Mouse (Mus musculus): ENCODE measurements around the gene Batf2. TPM values are rescaled to one million over a fixed set of nuclear protein-coding genes. Genes with fewer than 3 reads are reported as not detected.

Batf2 gene
- polyA plus RNA-seq, 2 experiments from 2014 or later, result not detected

Other genes with a start within 250 kb of the Batf2 start
- under 1 TPM; 0.51 to 0.84 TPM for gene Tigd3, start 246.8 kb upstream of the Batf2 start, polyA plus RNA-seq (2017; shearing (Covaris generic))
- 100 to 1,000 TPM; 214 to 296 TPM for gene Dpf2, start 228.0 kb upstream of the Batf2 start, polyA plus RNA-seq (2017; shearing (Covaris generic))
- gene Cdc42ep2, start 216.2 kb upstream of the Batf2 start, polyA plus RNA-seq (2017; shearing (Covaris generic)), result under 1 TPM in 1 of 2 experiments, not detected in 1; 0.34 TPM
- 10 to 100 TPM; 13.8 to 15.8 TPM for gene Pola2, start 176.8 kb upstream of the Batf2 start, polyA plus RNA-seq (2017; shearing (Covaris generic))
- not detected for gene Slc22a20, start 154.8 kb upstream of the Batf2 start, polyA plus RNA-seq (2017; shearing (Covaris generic))
- 10 to 100 TPM; 40.2 to 45.3 TPM for gene Capn1, start 125.1 kb upstream of the Batf2 start, polyA plus RNA-seq (2017; shearing (Covaris generic))
- 10 to 100 TPM; 13.4 to 17.1 TPM for gene Syvn1, start 94.4 kb upstream of the Batf2 start, polyA plus RNA-seq (2017; shearing (Covaris generic))
- gene Mrpl49, start 83.2 kb upstream of the Batf2 start, polyA plus RNA-seq (2017; shearing (Covaris generic)), result 10 to 100 TPM; 33.9 to 37.5 TPM
- 1,000 to 10,000 TPM; 2,365 to 3,114 TPM for gene Fau, start 83.1 kb upstream of the Batf2 start, polyA plus RNA-seq (2017; shearing (Covaris generic))
- gene Znhit2, start 79.8 kb upstream of the Batf2 start, polyA plus RNA-seq (2017; shearing (Covaris generic)), result 1 to 10 TPM; 5.7 to 6.7 TPM
- 1 to 10 TPM; 5.5 to 7.1 TPM for gene Tm7sf2, start 72.6 kb upstream of the Batf2 start, polyA plus RNA-seq (2017; shearing (Covaris generic))
- 10 to 100 TPM; 27.9 to 39.0 TPM for gene Vps51, start 63.8 kb upstream of the Batf2 start, polyA plus RNA-seq (2017; shearing (Covaris generic))
- not detected for gene Tmem262, start 61.0 kb upstream of the Batf2 start, polyA plus RNA-seq (2017; shearing (Covaris generic))
- gene Gm28374, start 58.7 kb upstream of the Batf2 start, polyA plus RNA-seq (2017; shearing (Covaris generic)), result not detected
- 10 to 100 TPM; 36.7 to 51.4 TPM for gene Zfpl1, start 56.0 kb upstream of the Batf2 start, polyA plus RNA-seq (2017; shearing (Covaris generic))
- 1 to 10 TPM; 3.5 to 5.5 TPM for gene Cdca5, start 56.0 kb upstream of the Batf2 start, polyA plus RNA-seq (2017; shearing (Covaris generic))
- not detected for gene AC131692.1, start 46.6 kb upstream of the Batf2 start, polyA plus RNA-seq (2017; shearing (Covaris generic))
- under 1 TPM in 1 of 2 experiments, not detected in 1; 0.17 TPM for gene Naaladl1, start 35.2 kb upstream of the Batf2 start, polyA plus RNA-seq (2017; shearing (Covaris generic))
- 1 to 10 TPM in 1 of 2 experiments, under 1 TPM in 1; 0.43 to 2.2 TPM for gene Sac3d1, start 22.3 kb upstream of the Batf2 start, polyA plus RNA-seq (2017; shearing (Covaris generic))
- 10 to 100 TPM; 20.9 to 26.5 TPM for gene Snx15, start 12.7 kb upstream of the Batf2 start, polyA plus RNA-seq (2017; shearing (Covaris generic))
- gene Arl2, start 565 bp downstream of the Batf2 start, polyA plus RNA-seq (2017; shearing (Covaris generic)), result 10 to 100 TPM; 17.1 to 31.5 TPM
- gene Majin, start 43.4 kb downstream of the Batf2 start, polyA plus RNA-seq (2017; shearing (Covaris generic)), result under 1 TPM in 1 of 2 experiments, not detected in 1; 0.90 TPM
- gene Gpha2, start 85.4 kb downstream of the Batf2 start, polyA plus RNA-seq (2017; shearing (Covaris generic)), result not detected
- 1 to 10 TPM; 1.2 to 1.6 TPM for gene Ppp2r5b, start 94.9 kb downstream of the Batf2 start, polyA plus RNA-seq (2017; shearing (Covaris generic))
- 10 to 100 TPM; 10.4 to 14.7 TPM for gene Atg2a, start 100.7 kb downstream of the Batf2 start, polyA plus RNA-seq (2017; shearing (Covaris generic))
- 10 to 100 TPM in 1 of 2 experiments, 1 to 10 TPM in 1; 6.4 to 22.8 TPM for gene Ehd1, start 135.7 kb downstream of the Batf2 start, polyA plus RNA-seq (2017; shearing (Covaris generic))
- gene Cdc42bpg, start 165.5 kb downstream of the Batf2 start, polyA plus RNA-seq (2017; shearing (Covaris generic)), result under 1 TPM; 0.07 to 0.13 TPM
- 10 to 100 TPM; 16.9 to 32.1 TPM for gene Men1, start 194.0 kb downstream of the Batf2 start, polyA plus RNA-seq (2017; shearing (Covaris generic))
- 100 to 1,000 TPM in 1 of 2 experiments, 10 to 100 TPM in 1; 77.5 to 135 TPM for gene Map4k2, start 200.2 kb downstream of the Batf2 start, polyA plus RNA-seq (2017; shearing (Covaris generic))
- gene Sf1, start 222.7 kb downstream of the Batf2 start, polyA plus RNA-seq (2017; shearing (Covaris generic)), result 10 to 100 TPM; 55.3 to 56.7 TPM
- gene Pygm, start 243.4 kb downstream of the Batf2 start, polyA plus RNA-seq (2017; shearing (Covaris generic)), result 10 to 100 TPM in 1 of 2 experiments, 1 to 10 TPM in 1; 2.0 to 14.2 TPM

Measured in CD4-positive, CD25-positive, alpha-beta regulatory T cell, adult 4 months (primary cell).